Mouse (Mus musculus): ENCODE measurements around the gene Mrpl2.

DNA sequence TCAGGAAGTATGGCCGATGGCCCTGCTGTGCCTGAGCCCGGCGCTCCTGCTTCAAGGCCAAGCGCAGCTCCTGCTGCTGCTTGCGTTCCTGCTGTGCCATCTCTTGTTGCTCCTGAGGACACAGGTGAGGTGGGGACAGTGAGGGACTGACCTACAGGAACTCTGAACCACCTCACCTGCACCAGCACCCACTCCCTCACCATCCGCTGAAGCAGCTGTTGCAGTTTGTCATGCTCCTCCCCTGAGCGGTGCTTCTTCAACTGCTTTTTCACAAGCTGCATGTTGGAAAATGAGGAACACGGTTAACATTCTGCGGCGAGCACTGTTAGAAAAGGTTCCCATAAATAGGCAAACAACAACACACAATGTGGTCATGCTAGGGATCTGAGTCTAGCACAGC, 23.9 kb downstream of the Mrpl2 start:
- no peak for TF ChIP-seq POLR2A (IDR thresholded peaks at IDR 0.05; ENCODE audit: insufficient read depth, low read depth, low read length)
- no peak for TF ChIP-seq CTCF (IDR thresholded peaks at IDR 0.05; ENCODE audit: insufficient read depth, low read depth, low read length)
